Mouse (Mus musculus) retina, adult 2 months (tissue): ENCODE results near the gene Gm6337.
"Not testable (repeated sequence)": the region's sequence is repeated elsewhere in the genome, so short reads cannot be mapped to it uniquely, and the experiment has no call there.

ENCODE experiments used
- DNase-seq: peaks from one replicate; pipeline ENCODE4 v3.0.0-alpha.2; 2012; ENCODE audit warnings: low read depth, low spot score

The Gm6337 gene

DNA sequence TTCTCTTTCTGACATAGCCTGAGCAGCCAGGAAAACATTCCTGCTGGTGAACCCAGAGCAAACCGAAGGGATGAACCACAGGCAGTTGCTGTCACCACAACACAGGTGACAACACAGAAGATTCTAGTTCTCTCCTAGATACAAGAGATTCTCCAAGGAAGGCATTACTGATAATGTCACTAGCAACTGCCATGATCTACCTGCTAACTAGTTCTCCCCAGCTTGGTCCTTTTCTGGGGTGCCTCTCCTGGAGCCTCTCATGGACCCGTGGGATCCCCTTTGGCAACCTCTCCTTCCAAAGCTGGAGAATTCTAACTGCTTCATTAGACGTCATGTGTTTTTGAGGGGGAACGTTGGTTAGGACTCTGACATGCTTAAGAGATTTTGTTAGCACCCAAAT is at the start of gene Gm6337:
Gm6337 (minus strand) TSS at position 101 of the 400 bp plus-strand sequence.
- not testable (repeated sequence) for DNase-seq

DNA sequence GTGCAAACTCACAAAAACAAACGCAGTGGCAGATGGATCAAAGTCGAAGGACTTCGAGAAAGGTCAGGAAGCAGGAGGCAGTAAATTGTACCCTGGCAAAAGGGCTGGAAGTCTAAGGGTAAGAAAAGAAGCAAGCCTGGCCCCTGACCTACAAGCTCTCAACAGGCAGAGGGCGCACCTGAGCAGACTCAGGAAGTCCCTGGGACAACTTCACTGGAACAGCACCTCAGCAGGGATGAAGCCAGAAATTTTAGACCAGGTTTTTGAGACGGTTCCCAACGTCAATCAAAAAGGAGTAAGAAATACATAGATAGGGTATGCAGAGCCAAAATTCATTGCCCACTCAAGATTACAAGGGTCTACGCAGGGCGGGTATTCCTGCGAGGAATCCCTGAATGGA is 49.4 kb upstream of the Gm6337 start:
- not testable (repeated sequence) for DNase-seq

DNA sequence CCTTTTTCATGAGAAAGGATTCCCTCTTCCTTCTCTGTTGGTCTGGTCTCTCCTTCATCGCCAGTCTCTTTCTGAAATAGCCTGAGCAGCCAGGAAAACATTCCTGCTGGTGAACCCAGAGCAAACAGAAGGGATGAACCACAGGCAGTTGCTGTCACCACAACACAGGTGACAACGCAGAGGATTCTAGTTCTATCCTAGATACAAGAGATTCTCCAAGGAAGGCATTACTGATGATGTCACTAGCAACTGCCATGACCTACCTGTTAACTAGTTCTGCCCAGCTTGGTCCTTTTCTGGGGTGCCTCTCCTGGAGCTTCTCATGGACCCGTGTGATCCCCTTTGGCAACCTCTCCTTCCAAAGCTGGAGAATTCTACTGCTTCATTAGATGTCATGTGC is 35.8 kb upstream of the Gm6337 start, which contains the start of gene Gm8206:
Gm8206 (minus strand) TSS at position 101 of the 400 bp plus-strand sequence.
- DNase-seq, result not testable (repeated sequence)
